Mouse (Mus musculus) testis, adult 2 months (tissue): ENCODE measurements around the gene Cd300lf. TPM values are rescaled to one million over a fixed set of nuclear protein-coding genes. Genes with fewer than 3 reads are reported as not detected.

Source experiments
- H3K27ac ChIP-seq: fragments of 200-500 bp; 2 replicates; pipeline ENCODE4 v1.5.1; 2012; ENCODE audit warnings: low read depth, low read length; ENCODE audit not compliant: control insufficient read depth, insufficient read depth
- H3K27me3 ChIP-seq: fragments of 200-500 bp; 2 replicates; pipeline ENCODE4 v1.6.1; 2012; ENCODE audit warnings: mild to moderate bottlenecking, low read length, moderate library complexity; ENCODE audit not compliant: control insufficient read depth, insufficient read depth
- H3K36me3 ChIP-seq: fragments of 200-500 bp; 2 replicates; pipeline ENCODE4 v1.6.1; 2012; ENCODE audit warnings: mild to moderate bottlenecking, low read length; ENCODE audit not compliant: control insufficient read depth, insufficient read depth
- H3K4me1 ChIP-seq: fragments of 200-500 bp; 2 replicates; pipeline ENCODE4 v1.6.1; 2012; ENCODE audit warnings: low read length; ENCODE audit not compliant: control insufficient read depth, insufficient read depth
- H3K4me3 ChIP-seq: fragments of 200-500 bp; 2 replicates; pipeline ENCODE4 v1.5.1; 2012; ENCODE audit warnings: low read depth, mild to moderate bottlenecking, low read length, moderate library complexity, mixed read lengths; ENCODE audit not compliant: control insufficient read depth
- CTCF ChIP-seq: fragments of 200-500 bp; IDR thresholded peaks from 2 replicates; pipeline ENCODE4 v1.5.1; 2012; ENCODE audit warnings: low read depth, mild to moderate bottlenecking, inconsistent platforms, low read length, moderate library complexity; ENCODE audit not compliant: control insufficient read depth, insufficient read depth, insufficient replicate concordance
- POLR2A ChIP-seq: fragments of 200-500 bp; IDR thresholded peaks from 2 replicates; pipeline ENCODE4 v1.6.1; 2012; ENCODE audit warnings: low read depth, mild to moderate bottlenecking, inconsistent platforms, low read length, moderate library complexity; ENCODE audit not compliant: control insufficient read depth
- polyA plus RNA-seq: library from polyadenylated mRNA; depleted of rRNA; stranded (reverse); fragments of >200 nt; gene quantifications from 2 replicates; pipeline ENCODE4 v1.2.3, GENCODE M21; 2012

The Cd300lf gene
- polyA plus RNA-seq, 1 experiment: 0.09 TPM

DNA sequence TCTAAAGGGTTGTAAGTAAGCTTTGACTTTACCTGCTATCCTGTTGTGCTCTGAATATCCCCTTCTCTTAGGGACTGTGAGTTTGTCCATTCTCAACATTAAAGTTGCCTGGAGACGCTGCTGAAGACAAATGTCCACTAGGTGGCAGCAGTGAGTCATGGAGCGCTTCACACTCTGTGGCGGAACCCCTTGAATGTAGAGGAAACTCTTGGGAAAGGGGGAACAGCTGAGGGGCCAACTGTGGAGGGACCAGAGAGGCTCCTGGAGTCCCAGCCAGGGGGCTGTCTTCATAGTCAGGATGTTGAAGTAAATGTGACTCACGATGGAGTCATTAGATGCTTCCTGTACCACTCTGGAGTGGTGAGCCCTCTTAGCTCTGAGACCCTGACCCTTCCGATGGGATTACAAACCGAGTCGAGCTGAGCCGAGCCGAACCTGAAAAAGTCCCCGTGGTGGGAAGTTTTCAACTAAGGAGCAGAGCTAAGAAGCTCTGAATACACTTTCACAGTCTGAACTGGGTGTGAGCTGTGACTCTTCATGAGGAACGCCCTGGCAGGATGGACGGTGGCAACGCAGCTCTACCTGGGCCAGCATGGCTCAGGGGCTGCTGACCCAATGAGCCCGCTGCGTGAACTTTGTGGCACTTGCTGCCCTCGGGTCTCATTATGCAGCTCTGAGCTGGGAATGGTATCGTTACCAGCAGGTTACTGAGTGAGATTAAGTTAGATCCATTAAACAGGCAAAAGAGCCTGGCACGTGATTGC is 50.2 kb downstream of the Cd300lf start:
- Histone ChIP-seq H3K4me3 (no peak overlapping the region), H3K27ac (no peak overlapping the region), H3K4me1 (no peaks in the 10 kb centered on the region), H3K36me3 (no peaks in the 10 kb centered on the region), H3K27me3 (no peaks in the 10 kb centered on the region)
- TF ChIP-seq POLR2A (no peak), CTCF (peak; percentile 91)

- TF ChIP-seq CTCF (no peak), POLR2A (no peak)
- Histone ChIP-seq H3K4me1 (no peaks in the 10 kb centered on the region), H3K27ac (no peak overlapping the region), H3K4me3 (no peak overlapping the region), H3K36me3 (no peaks in the 10 kb centered on the region), H3K27me3 (no peaks in the 10 kb centered on the region)
Observed at GRCm38 (mm10) chr11:115082196-115082595, 51.6 kb downstream of the Cd300lf start.

- H3K4me1 ChIP-seq: no peaks in the 10 kb centered on the region
- H3K27me3 ChIP-seq: no peaks in the 10 kb centered on the region
- no peak overlapping the region for H3K4me3 ChIP-seq
- H3K36me3 ChIP-seq: no peaks in the 10 kb centered on the region
- no peak overlapping the region for H3K27ac ChIP-seq
- TF ChIP-seq CTCF (peak; percentile 21; the same call in 1 of the 2 replicates), POLR2A (no peak)
Observed at GRCm38 (mm10) chr11:115081373-115081772, 52.4 kb downstream of the Cd300lf start.

- Histone ChIP-seq H3K4me3 (no peak overlapping the region), H3K27ac (no peak overlapping the region), H3K27me3 (no peaks in the 10 kb centered on the region), H3K4me1 (no peaks in the 10 kb centered on the region), H3K36me3 (no peaks in the 10 kb centered on the region)
- TF ChIP-seq CTCF (peak; percentile 50; the same call in 1 of the 2 replicates), POLR2A (no peak)
Observed at GRCm38 (mm10) chr11:115080886-115081285, 52.9 kb downstream of the Cd300lf start.

DNA sequence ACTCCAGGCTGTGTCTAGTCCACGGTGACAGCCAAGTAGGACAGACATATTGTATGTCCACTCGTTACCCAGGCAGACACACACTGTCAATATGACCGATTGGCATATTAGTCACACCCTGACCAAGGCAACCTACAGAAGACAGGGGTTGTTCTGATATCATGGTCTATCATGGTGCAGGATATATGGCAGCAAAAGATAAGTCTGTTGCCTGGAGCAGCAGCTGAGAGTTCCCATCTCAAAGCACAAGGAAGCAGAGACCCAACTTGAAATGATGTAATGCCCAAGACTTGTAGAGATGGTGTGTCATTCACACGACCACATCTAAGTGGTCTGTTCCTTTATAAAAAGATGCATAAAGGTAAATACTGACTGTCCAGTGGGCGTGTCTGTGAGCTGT is 55.1 kb downstream of the Cd300lf start:
- TF ChIP-seq CTCF: no peak
- TF ChIP-seq POLR2A: no peak
- Histone ChIP-seq H3K27me3 (no peaks in the 10 kb centered on the region), H3K4me1 (no peaks in the 10 kb centered on the region), H3K4me3 (no peak overlapping the region), H3K27ac (no peak overlapping the region), H3K36me3 (no peaks in the 10 kb centered on the region)

- Histone ChIP-seq H3K4me1 (no peaks in the 10 kb centered on the region), H3K27ac (no peak overlapping the region), H3K4me3 (no peak overlapping the region), H3K36me3 (no peaks in the 10 kb centered on the region), H3K27me3 (no peaks in the 10 kb centered on the region)
- TF ChIP-seq CTCF (no peak), POLR2A (no peak; the same call in 1 of the 2 replicates)
Observed at GRCm38 (mm10) chr11:115077436-115077835, 56.4 kb downstream of the Cd300lf start.

- no peaks in the 10 kb centered on the region for H3K4me1 ChIP-seq
- no peaks in the 10 kb centered on the region for H3K27me3 ChIP-seq
- no peak overlapping the region for H3K27ac ChIP-seq
- TF ChIP-seq CTCF: no peak
- no peak for TF ChIP-seq POLR2A
- H3K36me3 ChIP-seq: no peaks in the 10 kb centered on the region
- H3K4me3 ChIP-seq: no peak overlapping the region
Observed at GRCm38 (mm10) chr11:115075859-115076258, 57.9 kb downstream of the Cd300lf start.

DNA sequence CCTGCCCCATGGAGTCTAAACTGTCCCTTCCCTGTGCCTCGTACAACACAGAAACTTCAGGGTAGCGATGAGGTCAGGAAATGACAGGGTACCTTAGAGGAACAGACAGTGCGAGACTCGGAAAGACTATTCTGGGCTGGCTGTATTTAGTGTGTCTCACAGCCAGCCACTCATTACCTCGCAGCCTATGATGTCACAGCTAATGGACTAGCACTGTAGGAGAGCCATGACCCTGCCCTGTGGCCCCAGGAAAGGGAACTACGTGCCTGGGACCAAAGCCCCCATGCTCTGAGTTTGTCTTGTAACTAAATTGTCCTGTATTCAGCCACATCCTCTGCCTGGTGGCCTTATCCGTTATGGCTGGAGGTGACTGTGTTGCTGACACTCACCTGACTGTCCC is 58.4 kb downstream of the Cd300lf start:
- Histone ChIP-seq H3K27me3 (no peaks in the 10 kb centered on the region), H3K4me3 (no peak overlapping the region), H3K36me3 (no peaks in the 10 kb centered on the region), H3K4me1 (no peaks in the 10 kb centered on the region), H3K27ac (no peak overlapping the region)
- no peak for TF ChIP-seq POLR2A
- no peak for TF ChIP-seq CTCF
